Mouse (Mus musculus): ENCODE measurements around the gene Got1. TPM values are rescaled to one million over a fixed set of nuclear protein-coding genes. Genes with fewer than 3 reads are reported as not detected.
A peak's percentile ranks its signal among the peaks of the same experiment; 100 is the strongest.

Gene Got1
- polyA plus RNA-seq, 1 experiment from 2014 or later: 28.0 TPM

- 66% methylated on average over 18 of the region's 18 CpGs for WGBS (ENCODE audit: insufficient replicate concordance)
- H3K4me1 ChIP-seq (ENCODE audit: control insufficient read depth, low read depth, low read length): no peaks in the 10 kb centered on the region
- peaks cover 4% of the 10 kb centered on the region; the same call in 1 of the 2 replicates for H3K27me3 ChIP-seq (ENCODE audit: control insufficient read depth, insufficient read depth, low read depth, low read length)
- no peak overlapping the region for H3K9ac ChIP-seq (ENCODE audit: low read depth, low read length)
- no peak overlapping the region for H3K27ac ChIP-seq (ENCODE audit: low read length)
- H3K36me3 ChIP-seq (ENCODE audit: control insufficient read depth, insufficient read depth): no peaks in the 10 kb centered on the region
- ATAC-seq (ENCODE audit: low read depth): no peak
- H3K9me3 ChIP-seq (replicated peaks; ENCODE audit: control insufficient read depth, low read length): no peaks in the 10 kb centered on the region
- H3K4me2 ChIP-seq (ENCODE audit: low read depth, low read length): no peak overlapping the region
- no peak overlapping the region for H3K4me3 ChIP-seq (ENCODE audit: low read depth, low read length)
Measured at GRCm38 (mm10) chr19:43550706-43551492, 26.5 kb upstream of the Got1 start.

- Histone ChIP-seq H3K27ac (ENCODE audit: low read length) (no peak overlapping the region), H3K27me3 (ENCODE audit: control insufficient read depth, insufficient read depth, low read depth, low read length) (peaks cover 4% of the 10 kb centered on the region; the same call in 1 of the 2 replicates), H3K36me3 (ENCODE audit: control insufficient read depth, insufficient read depth) (no peaks in the 10 kb centered on the region), H3K4me2 (ENCODE audit: low read depth, low read length) (no peak overlapping the region), H3K9ac (ENCODE audit: low read depth, low read length) (no peak overlapping the region), H3K9me3 (replicated peaks; ENCODE audit: control insufficient read depth, low read length) (no peaks in the 10 kb centered on the region), H3K4me3 (ENCODE audit: low read depth, low read length) (no peak overlapping the region), H3K4me1 (ENCODE audit: control insufficient read depth, low read depth, low read length) (no peaks in the 10 kb centered on the region)
- ATAC-seq (ENCODE audit: low read depth): no peak
- 66% methylated on average over 5 of the region's 5 CpGs for WGBS (ENCODE audit: insufficient replicate concordance)
Measured at GRCm38 (mm10) chr19:43548060-43548459, 23.7 kb upstream of the Got1 start.

DNA sequence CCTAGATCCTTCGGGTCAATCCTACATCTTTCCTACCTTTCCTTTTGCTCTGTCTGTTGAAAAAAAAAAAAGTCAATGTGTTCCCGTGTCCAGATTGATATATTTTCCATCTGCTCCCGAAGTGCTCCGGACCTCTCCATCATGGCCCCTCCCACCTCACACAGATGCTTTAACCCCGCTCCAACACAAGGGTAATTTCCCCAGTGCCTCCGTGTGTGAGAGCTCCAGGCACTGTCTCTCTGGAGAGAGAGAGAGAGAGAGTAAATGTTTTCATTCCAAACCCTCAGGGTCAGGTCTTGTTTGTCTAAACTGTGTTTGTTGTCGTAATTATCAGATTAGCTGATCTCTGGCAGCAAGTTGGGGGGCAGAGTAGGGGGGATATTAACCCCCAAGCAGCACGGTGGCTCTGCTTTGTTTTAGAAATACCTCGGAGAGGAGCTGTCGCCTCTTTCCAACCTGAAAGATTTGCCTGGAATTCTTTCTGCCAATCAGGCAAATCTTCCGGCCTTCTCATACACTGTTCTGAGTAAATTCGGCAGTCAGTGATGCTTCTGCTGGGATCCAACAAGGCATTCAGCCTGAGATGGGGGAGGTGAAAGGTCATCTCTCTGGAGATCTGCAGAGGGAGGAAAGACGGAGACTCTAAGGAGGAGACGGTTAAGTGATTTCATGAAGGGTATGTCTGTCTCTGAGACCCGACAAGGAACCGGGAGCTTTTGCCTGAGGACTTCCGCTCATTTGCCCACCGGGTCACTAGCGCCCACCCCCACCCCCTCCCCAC lies 22.1 kb upstream of the Got1 start:
- Histone ChIP-seq H3K9ac (ENCODE audit: low read depth, low read length) (no peak overlapping the region), H3K27me3 (ENCODE audit: control insufficient read depth, insufficient read depth, low read depth, low read length) (peaks cover 4% of the 10 kb centered on the region; the same call in 1 of the 2 replicates), H3K4me2 (ENCODE audit: low read depth, low read length) (no peak overlapping the region), H3K27ac (ENCODE audit: low read length) (no peak overlapping the region), H3K4me3 (ENCODE audit: low read depth, low read length) (no peak overlapping the region), H3K9me3 (replicated peaks; ENCODE audit: control insufficient read depth, low read length) (no peaks in the 10 kb centered on the region), H3K36me3 (ENCODE audit: control insufficient read depth, insufficient read depth) (no peaks in the 10 kb centered on the region), H3K4me1 (ENCODE audit: control insufficient read depth, low read depth, low read length) (no peaks in the 10 kb centered on the region)
- 37% methylated on average over 19 of the region's 19 CpGs for WGBS (ENCODE audit: insufficient replicate concordance)
- no peak for ATAC-seq (ENCODE audit: low read depth)

- Histone ChIP-seq H3K27ac (ENCODE audit: low read length) (no peak overlapping the region), H3K27me3 (ENCODE audit: control insufficient read depth, insufficient read depth, low read depth, low read length) (no peaks in the 10 kb centered on the region), H3K9me3 (replicated peaks; ENCODE audit: control insufficient read depth, low read length) (no peaks in the 10 kb centered on the region), H3K4me2 (ENCODE audit: low read depth, low read length) (no peak overlapping the region), H3K9ac (ENCODE audit: low read depth, low read length) (no peak overlapping the region), H3K4me3 (ENCODE audit: low read depth, low read length) (no peak overlapping the region), H3K4me1 (ENCODE audit: control insufficient read depth, low read depth, low read length) (no peaks in the 10 kb centered on the region), H3K36me3 (ENCODE audit: control insufficient read depth, insufficient read depth) (no peaks in the 10 kb centered on the region)
- ATAC-seq (ENCODE audit: low read depth): no peak
- WGBS (ENCODE audit: insufficient replicate concordance): 65% methylated on average over 3 of the region's 3 CpGs
Measured at GRCm38 (mm10) chr19:43535372-43535771, 11.0 kb upstream of the Got1 start.

DNA sequence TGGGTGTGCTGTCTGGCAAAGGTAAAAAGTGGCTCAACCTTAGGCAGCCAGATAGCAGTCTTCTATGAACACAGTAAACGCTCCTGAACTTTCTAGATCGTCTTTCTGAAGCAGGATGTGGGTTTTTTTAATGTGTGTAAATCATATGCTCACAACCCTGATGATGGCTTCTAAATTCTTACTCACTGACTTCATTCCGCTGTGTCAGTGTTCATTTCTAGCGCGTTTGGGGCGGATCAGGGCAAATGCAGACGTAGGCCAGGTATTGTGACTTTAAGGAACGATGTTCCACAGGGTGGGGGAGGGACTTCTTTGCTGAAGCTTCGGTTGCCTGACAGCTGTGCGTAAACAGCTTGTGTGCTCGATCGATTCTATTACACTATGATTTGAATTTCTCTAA lies 6.5 kb upstream of the Got1 start:
- no peaks in the 10 kb centered on the region for H3K27me3 ChIP-seq (ENCODE audit: control insufficient read depth, insufficient read depth, low read depth, low read length)
- H3K4me3 ChIP-seq (ENCODE audit: low read depth, low read length): no peak overlapping the region
- H3K27ac ChIP-seq (ENCODE audit: low read length): no peak overlapping the region
- ATAC-seq (ENCODE audit: low read depth): no peak
- no peak overlapping the region for H3K4me2 ChIP-seq (ENCODE audit: low read depth, low read length)
- H3K9ac ChIP-seq (ENCODE audit: low read depth, low read length): no peak overlapping the region
- H3K9me3 ChIP-seq (replicated peaks; ENCODE audit: control insufficient read depth, low read length): no peaks in the 10 kb centered on the region
- no peaks in the 10 kb centered on the region for H3K36me3 ChIP-seq (ENCODE audit: control insufficient read depth, insufficient read depth)
- no peaks in the 10 kb centered on the region; the same call in 1 of the 2 replicates for H3K4me1 ChIP-seq (ENCODE audit: control insufficient read depth, low read depth, low read length)
- WGBS (ENCODE audit: insufficient replicate concordance): 36% methylated on average over 12 of the region's 12 CpGs

DNA sequence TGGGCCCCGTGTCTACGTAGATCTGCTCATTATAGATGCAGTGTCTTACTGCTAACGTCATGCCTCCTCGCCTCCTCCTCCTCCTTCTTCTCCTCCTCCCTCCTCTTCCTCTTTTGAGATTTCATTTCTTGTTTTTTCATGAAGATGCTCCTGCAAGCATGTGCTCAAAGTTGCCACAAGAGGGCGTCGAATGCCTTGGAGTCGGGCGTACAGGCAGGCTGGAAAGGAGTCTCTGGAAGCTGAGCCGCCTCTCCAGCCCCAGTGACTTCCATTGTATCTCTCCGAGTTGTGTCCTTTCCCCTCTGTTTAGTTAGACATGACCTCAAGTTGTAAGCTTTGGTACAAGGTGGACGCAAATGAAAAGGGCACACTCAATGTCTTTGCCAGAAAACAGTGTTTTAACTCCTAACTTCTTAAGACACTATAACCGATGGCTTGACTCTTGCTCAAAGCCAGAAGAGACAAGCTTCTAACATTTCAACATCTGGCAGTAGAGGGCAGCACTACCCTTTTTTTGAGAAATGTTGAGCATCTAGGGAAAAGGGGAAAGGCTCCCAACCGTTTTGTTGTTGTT lies 5.9 kb upstream of the Got1 start:
- Histone ChIP-seq H3K4me2 (ENCODE audit: low read depth, low read length) (peak overlapping the region; percentile 55), H3K9ac (ENCODE audit: low read depth, low read length) (no peak overlapping the region), H3K36me3 (ENCODE audit: control insufficient read depth, insufficient read depth) (no peaks in the 10 kb centered on the region), H3K9me3 (replicated peaks; ENCODE audit: control insufficient read depth, low read length) (no peaks in the 10 kb centered on the region), H3K4me3 (ENCODE audit: low read depth, low read length) (peak overlapping the region; percentile 14; the same call in 1 of the 2 replicates), H3K27me3 (ENCODE audit: control insufficient read depth, insufficient read depth, low read depth, low read length) (no peaks in the 10 kb centered on the region), H3K27ac (ENCODE audit: low read length) (no peak overlapping the region), H3K4me1 (ENCODE audit: control insufficient read depth, low read depth, low read length) (peaks cover 2% of the 10 kb centered on the region)
- WGBS (ENCODE audit: insufficient replicate concordance): 1% methylated on average over 13 of the region's 13 CpGs
- peak; percentile 67 for ATAC-seq (ENCODE audit: low read depth)

- H3K4me1 ChIP-seq (ENCODE audit: control insufficient read depth, low read depth, low read length): peaks cover 13% of the 10 kb centered on the region
- no peak overlapping the region for H3K27ac ChIP-seq (ENCODE audit: low read length)
- no peaks in the 10 kb centered on the region for H3K36me3 ChIP-seq (ENCODE audit: control insufficient read depth, insufficient read depth)
- H3K4me3 ChIP-seq (ENCODE audit: low read depth, low read length): no peak overlapping the region
- 72% methylated on average over 8 of the region's 8 CpGs for WGBS (ENCODE audit: insufficient replicate concordance)
- H3K27me3 ChIP-seq (ENCODE audit: control insufficient read depth, insufficient read depth, low read depth, low read length): no peaks in the 10 kb centered on the region
- no peak overlapping the region for H3K9ac ChIP-seq (ENCODE audit: low read depth, low read length)
- no peak overlapping the region for H3K4me2 ChIP-seq (ENCODE audit: low read depth, low read length)
- H3K9me3 ChIP-seq (replicated peaks; ENCODE audit: control insufficient read depth, low read length): no peaks in the 10 kb centered on the region
- ATAC-seq (ENCODE audit: low read depth): no peak
Measured at GRCm38 (mm10) chr19:43528056-43528587, 3.7 kb upstream of the Got1 start.

GRCm38 (mm10) chr19:43527131-43527530 lies 2.7 kb upstream of the Got1 start:
- ATAC-seq (ENCODE audit: low read depth): no peak
- Histone ChIP-seq H3K4me2 (ENCODE audit: low read depth, low read length) (no peak overlapping the region), H3K4me3 (ENCODE audit: low read depth, low read length) (no peak overlapping the region), H3K36me3 (ENCODE audit: control insufficient read depth, insufficient read depth) (no peaks in the 10 kb centered on the region), H3K27ac (ENCODE audit: low read length) (no peak overlapping the region), H3K9ac (ENCODE audit: low read depth, low read length) (no peak overlapping the region), H3K4me1 (ENCODE audit: control insufficient read depth, low read depth, low read length) (peaks cover 13% of the 10 kb centered on the region), H3K27me3 (ENCODE audit: control insufficient read depth, insufficient read depth, low read depth, low read length) (no peaks in the 10 kb centered on the region), H3K9me3 (replicated peaks; ENCODE audit: control insufficient read depth, low read length) (no peaks in the 10 kb centered on the region)
- 14% methylated on average over 11 of the region's 11 CpGs for WGBS (ENCODE audit: insufficient replicate concordance)

All from liver, embryonic 16.5 days (tissue).